Mouse (Mus musculus): ENCODE results near the gene Fam185a.

Gene Fam185a

DNA sequence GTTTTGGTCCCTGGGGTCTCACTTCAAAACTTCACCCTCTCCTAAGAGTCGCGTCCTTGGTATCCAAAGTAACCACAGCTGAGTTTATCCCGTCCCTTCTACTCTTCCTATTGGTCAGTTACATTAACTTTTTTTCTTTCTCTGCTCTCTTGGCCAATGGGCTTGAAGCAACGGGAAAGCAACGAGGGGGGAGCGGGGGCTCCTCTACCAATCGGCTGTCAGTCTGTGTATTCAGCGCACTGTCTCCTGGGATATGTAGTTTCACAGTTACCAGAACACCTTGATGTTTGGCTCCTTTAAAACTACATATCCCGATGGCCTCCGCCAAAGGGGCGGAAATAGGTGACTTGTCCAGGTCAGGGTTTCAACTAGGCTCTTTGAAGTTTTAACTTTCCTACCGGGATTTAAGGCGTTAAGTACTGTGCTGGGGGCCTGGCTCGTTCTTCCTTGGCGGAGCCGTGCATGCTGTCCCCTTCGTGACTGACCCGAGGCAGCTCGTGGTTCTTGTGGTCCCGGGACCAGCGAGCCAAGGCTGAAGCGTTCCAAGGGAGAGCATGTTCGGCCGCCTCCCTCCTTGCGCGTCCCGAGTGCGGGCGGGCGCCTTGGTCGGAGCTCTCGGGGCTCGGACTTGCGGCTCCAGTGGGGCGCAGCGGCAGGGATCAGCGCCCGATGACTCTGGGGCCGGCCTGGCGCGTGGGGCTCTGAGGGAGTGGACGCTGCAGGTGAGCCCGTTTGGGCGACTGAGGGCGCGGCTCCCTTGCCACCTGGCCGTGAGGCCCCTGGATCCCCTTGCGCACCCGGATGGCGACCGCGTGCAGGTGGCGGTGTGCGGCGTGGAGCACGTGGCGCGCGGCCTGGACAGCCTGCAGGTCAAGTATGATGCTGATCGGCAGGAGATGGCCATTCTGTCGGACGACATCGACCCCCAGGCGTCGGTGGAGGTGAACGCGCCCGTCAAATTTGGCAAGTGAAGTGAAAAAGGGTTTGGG lies at the start of gene Fam185a, which contains the start of gene Ccdc146:
Fam185a (plus strand) TSS at position 345 of the 989 bp plus-strand sequence.
Ccdc146 (minus strand) TSS at position 64 of the 989 bp plus-strand sequence.
- peak; percentile 99 for ATAC-seq (ENCODE audit: insufficient number of reproducible peaks, low FRiP score, low TSS enrichment)

DNA sequence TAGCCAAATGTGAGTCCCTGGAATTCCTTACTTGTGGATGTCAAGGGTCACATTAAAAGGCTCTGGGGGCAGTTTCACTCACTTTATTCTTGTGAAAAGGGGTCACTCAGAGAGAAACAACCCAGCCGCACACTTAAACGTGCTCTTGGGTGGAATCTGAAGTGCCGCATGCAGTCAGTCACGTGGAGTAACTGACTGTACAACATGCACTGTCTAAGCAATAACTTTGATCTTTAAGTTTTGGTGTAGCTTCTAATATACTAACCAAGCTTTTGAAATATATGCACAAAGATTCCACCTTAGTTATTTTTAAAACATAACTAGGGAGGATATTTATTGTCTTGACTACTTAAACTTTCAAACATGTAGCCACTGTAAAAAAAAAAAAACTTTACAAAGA lies 47.8 kb upstream of the Fam185a start:
- no peak for ATAC-seq (ENCODE audit: insufficient number of reproducible peaks, low FRiP score, low TSS enrichment)

DNA sequence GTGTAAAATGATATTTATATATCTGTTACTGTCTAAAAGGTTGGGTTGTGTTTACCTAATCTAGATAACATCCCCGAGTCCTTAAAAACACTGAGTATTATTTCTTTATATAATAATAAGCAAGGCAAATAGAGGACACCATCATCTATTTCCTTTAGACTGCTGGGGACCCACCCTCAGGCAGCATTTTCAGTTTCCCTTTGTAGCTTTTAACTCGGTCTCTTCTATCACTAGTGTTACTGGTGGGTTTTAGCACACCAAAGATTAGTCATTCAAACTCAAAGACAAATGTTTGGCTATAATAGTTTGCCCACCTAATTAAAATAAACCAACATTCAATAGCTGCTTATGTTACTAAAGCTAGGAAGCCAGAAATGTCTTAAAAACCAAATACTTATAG lies 46.4 kb upstream of the Fam185a start:
- ATAC-seq (ENCODE audit: insufficient number of reproducible peaks, low FRiP score, low TSS enrichment), result no peak

DNA sequence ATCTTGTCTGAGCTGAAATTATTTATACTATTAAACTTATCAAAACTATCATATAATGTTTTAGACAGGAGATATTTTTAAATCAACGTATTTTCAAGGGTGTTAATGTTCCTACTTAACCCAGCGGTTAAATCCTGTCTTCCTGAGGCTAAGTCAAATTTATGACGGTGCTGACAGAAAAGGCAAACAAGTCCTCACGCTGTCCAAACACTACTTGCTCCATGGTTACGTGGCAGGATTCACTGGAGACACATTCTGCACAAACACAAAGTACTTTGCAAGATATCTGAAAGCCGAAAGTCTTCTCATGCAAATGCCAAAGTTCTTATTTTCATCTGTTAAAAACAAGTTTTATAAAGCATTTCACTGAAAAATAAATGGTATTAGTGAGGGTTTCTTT lies 42.8 kb upstream of the Fam185a start:
- no peak for ATAC-seq (ENCODE audit: insufficient number of reproducible peaks, low FRiP score, low TSS enrichment)

DNA sequence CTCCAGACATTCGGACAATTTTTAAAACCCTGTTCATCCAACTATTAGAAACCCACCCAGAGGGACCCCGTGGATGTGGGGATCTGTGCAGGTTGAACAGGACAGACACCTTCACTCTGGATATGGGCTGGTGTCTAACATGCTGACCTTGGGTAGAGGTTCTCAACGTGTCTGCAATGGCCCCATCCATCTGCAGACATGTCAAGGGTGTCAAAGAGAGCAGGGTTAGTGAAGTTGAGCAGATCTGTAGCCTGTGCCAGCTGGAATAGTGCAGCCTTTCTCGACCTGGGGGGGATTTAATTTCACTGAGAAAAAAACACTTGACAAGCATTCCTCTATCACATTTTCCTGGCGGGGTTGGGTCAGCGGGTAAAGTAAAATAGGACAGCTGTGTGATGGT lies 42.1 kb upstream of the Fam185a start:
- no peak for ATAC-seq (ENCODE audit: insufficient number of reproducible peaks, low FRiP score, low TSS enrichment)

DNA sequence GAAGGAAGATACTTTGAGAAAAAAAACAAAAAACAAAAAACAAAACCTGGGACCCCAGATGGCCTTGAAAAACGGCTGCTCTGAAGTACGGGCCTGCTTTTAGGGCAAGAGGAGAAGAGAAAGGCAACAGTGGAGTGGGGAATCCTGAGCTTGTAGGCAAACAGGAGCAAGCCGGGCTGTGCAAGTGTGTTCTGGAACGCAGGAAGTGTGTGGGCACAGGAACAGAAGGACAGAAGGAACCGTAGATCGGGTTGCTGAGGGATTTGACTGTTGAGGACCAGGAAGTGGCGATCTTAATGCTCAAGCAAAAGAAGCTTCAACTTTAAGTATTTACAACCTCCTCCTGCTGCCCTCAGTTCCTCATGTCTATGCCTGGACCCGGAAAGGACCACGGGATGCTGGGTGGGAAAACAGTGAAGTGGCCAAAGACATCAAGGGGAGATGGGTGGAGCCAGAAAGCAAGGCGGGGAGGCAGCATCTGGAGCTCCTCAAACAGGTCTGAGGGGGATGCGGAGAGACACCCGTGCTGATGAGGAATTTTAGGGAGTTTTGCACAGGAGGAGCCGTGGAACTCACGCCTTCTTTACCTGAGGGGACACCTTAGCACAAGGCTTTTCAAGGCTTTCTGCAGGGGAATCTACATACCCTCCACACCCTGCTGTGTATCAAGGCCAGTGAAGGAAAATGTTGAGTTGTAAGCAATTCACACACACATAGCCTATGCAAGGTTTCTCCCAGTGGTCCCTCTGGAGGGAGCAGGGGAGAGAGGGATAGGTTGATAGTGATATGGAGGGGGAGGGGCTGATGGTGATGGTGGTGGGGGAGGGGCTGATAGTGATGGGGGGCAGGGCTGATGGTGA lies 41.1 kb upstream of the Fam185a start:
- no peak for ATAC-seq (ENCODE audit: insufficient number of reproducible peaks, low FRiP score, low TSS enrichment)

DNA sequence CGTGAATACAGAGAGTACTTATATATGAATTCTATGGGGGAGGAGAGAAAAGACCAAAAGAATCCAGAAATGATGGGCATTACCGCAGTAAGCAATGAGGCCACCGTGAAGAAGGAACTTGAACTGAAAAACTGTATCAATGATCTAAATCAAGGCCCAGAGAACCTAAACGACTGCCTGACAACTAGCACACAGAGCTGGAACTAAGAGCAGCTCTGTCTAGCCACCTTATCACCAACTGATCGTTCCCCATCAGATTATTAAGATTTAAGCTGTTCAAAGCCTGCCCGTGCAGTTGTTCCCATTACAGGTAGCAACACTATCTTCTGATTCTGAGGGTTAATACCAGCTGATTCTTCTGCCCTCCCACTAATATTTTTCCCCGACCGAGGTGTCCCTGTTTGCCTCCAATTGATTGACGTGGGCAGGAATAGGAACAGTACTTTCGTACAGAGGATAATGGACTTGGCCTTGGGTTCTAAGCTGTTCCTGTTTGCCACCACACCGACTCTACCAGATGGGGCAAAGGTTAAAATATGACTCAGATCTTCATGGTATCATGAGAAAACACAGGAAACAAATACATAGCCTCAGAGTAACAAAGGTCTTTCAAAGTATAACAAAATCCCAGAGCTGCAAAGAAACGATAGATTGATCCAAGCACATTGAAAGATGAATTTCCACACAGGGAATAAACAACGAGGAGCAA lies 40.4 kb upstream of the Fam185a start:
- no peak for ATAC-seq (ENCODE audit: insufficient number of reproducible peaks, low FRiP score, low TSS enrichment)

DNA sequence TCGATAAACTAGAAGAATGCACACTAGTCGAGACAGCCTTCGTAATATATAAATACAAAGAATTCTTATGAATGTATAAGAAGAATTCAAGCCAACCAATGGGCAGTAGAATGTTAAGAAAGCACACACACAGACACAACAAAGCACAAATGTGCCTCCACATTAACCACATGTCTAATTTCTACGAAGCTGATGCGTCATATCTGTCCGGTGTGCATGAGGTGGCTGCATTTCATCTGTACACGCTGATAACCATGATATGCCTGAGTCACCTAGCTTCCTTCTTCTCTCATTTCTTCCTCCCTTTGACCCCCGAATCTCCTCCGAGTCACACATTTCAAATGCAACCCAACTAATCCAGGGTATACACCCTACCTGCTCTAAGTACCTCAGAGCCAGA lies 39.8 kb upstream of the Fam185a start:
- no peak for ATAC-seq (ENCODE audit: insufficient number of reproducible peaks, low FRiP score, low TSS enrichment)

DNA sequence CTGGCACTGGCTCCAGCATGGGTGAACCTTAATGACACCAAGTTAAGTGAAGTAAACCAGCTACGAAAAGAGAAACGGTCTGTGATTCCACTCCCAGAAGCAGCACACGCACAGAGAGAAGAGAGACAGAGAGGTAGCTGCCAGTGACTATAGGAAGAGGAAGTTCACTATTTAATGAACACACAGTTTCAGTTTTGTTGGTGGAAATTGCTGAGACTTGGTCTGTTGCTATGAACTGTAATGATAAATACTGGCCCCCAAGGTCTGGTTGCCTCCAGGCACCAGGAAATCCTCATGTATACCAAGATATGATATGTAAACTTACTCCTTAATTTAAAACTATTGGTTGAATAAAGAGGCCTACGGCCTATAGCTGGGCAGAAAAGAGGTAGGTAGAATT lies 38.3 kb upstream of the Fam185a start:
- no peak for ATAC-seq (ENCODE audit: insufficient number of reproducible peaks, low FRiP score, low TSS enrichment)

DNA sequence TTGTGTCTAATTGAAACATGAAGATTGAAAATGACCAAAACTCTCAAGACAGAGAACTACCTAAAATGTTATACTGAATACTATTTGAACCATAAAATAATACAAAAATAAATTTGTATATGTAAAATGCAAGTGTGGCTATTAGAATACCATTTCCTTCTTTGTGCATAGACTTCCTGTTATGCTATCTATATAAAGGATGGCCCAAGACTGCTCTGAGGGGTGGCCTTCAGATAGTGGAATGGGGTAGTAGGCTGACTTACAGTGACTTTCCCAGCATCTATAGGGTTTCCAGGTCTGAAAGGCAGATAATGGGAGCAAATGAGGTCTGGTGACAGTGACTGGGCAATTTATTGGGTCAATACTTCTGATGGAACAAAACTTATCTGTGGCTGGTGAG lies 37.4 kb upstream of the Fam185a start:
- no peak for ATAC-seq (ENCODE audit: insufficient number of reproducible peaks, low FRiP score, low TSS enrichment)

DNA sequence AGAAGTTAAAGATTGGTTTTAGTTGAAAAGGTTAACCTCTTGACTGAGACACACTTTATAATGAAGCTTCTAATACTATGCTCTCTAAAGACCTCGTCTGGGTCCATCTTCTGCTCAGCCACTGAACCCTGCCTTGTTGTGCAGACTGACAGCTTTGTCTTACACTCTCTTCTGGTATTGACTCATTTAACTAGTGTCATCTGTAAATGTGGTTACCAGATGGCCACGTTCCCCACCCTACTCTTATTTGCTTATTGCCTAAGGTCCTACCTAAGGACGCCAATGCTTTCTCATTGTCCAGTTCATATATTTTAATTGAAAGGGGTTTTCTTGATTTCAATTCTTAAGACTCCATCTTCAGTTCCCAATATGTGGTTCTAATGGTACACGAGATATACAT lies 35.9 kb upstream of the Fam185a start:
- no peak for ATAC-seq (ENCODE audit: insufficient number of reproducible peaks, low FRiP score, low TSS enrichment)

DNA sequence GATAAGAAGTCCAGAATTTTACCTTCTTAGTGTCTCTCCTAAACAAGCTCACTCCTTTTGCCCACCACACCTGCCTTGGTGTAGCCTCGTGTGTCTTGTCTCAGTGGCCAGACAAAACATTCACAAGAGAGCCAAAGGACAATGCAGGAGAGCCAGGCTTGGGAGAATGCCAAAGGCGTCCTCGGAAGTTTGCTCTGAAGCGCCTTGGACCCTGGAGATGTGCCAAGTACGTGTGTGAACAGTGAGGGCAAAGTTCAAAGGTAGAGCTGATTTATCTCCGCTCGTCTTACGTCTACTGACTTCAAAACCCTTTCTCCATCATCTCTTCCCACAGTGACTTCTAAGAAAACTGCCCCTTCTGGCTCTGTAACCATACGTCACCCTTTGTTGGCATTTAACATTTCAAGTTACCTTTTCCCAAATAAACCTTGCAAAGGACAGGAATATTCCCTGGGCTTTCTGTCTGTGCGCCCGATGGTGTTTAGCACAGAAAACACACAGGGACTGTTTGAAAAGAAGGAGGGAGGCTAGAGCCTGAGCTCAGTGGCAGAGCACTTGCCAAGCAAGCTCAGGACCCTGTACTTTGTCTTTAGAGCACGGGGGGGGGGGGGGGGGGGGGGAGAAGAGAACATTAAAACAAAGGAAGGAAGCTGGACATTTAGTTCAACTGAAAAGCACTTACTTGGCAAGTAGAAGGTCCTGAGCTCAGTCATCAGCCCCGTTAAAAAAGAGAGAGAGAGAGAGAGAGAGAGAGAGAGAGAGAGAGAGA lies 33.0 kb upstream of the Fam185a start:
- ATAC-seq (ENCODE audit: insufficient number of reproducible peaks, low FRiP score, low TSS enrichment), result no peak

DNA sequence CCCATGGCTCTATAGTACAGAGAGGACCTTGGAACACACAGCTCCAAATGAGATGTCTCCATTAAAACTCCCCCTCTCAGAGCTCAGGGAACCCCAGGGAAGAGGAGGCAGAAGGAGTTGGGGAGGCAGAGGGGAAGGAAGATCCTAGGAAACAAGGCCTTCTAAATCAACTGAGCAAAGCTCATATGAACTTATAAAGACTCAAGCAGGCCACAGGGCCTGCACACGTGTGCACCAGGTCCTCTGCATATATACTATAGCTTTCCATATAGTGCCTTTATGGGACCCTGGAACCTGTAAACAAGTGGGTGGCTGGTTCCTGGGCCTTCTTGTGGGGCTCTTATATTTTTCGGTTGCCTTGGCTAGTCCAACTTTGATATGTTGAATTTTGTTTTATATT lies 30.2 kb upstream of the Fam185a start:
- no peak for ATAC-seq (ENCODE audit: insufficient number of reproducible peaks, low FRiP score, low TSS enrichment)

DNA sequence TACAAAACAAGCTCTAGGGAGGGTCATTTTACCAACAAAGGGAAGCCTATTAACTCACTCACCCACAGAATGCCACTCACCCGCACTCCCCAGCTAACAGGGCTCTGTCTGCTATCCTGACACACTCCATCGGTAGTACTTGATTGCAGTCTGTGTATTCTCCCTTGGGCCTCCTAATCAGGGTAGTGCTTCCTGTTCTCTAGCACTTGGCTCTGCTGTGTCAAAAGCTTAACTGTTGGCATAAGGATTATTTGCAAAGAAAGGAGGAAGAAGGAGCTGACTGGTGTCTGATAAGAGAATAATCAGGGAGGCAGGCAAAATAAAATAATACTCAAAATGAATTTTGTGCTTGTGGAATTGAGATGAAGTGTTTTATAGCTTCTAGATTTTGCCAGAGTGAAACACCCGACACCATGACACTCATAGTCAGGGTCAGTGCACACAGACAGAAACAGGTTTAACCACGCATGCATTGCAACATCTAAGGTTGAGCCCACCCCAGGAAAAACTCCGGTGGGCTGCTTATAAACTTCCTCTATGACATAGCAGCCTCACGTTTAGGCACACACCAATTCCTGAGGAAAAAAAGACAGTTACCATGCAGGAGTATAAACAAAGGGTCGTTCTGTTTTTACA lies 29.4 kb upstream of the Fam185a start:
- no peak for ATAC-seq (ENCODE audit: insufficient number of reproducible peaks, low FRiP score, low TSS enrichment)

DNA sequence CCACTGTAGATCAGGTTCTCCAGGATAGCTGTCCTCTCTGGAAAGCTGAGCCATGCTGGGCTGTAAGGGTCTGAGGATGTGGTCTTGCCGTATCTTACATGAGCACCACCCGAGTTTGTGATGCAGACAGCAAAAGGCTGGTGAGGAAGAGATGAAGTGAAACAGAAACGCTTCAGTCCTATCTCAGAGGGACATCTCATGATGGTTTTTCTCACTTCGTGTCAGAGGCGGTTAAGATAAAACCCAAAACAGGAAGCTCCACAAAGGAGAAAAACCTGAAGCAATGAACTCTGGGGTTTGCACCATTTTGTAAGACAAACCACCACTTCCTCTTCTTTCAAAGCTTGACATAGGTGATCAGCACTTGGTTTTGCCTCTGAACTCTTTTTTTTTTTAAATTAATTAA lies 13.5 kb upstream of the Fam185a start:
- ATAC-seq (ENCODE audit: insufficient number of reproducible peaks, low FRiP score, low TSS enrichment), result no peak

DNA sequence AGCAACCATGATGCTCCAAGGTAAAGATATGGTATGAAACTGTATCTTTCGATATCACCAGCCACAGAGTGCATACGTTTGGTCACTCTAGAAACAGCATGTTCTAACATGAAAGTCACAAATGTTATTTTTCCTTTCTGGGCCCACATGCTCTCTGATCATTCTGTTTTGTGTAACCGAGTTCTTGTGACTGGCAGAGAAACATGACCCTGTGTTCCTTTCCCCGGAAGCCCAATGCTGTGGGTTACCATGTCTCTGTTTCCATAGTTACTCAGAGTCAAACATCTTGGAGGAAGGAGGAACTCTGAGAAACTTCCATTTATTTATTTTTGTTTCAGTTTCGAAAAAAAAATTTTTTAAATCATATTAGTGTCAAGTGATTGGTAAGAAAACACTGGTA lies 12.7 kb upstream of the Fam185a start:
- ATAC-seq (ENCODE audit: insufficient number of reproducible peaks, low FRiP score, low TSS enrichment), result no peak

DNA sequence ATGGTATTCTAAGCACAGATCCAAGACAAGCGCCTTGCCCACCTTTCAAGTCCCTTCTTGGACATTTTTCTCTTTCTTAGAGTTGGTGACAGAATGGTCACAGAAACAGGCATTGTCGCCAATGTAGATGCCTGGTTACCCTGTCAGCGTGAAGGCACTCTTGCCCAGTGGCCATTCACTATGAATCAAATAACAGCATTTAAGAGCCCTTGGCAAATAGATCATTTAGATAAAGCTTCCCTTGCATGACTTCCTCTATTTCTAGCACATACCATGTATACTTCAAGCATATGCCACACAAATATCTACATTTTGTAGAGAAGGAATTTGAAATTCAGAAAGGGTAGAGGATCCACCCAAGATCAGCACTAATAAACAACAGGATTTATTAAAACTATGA lies 11.4 kb upstream of the Fam185a start:
- ATAC-seq (ENCODE audit: insufficient number of reproducible peaks, low FRiP score, low TSS enrichment), result no peak

DNA sequence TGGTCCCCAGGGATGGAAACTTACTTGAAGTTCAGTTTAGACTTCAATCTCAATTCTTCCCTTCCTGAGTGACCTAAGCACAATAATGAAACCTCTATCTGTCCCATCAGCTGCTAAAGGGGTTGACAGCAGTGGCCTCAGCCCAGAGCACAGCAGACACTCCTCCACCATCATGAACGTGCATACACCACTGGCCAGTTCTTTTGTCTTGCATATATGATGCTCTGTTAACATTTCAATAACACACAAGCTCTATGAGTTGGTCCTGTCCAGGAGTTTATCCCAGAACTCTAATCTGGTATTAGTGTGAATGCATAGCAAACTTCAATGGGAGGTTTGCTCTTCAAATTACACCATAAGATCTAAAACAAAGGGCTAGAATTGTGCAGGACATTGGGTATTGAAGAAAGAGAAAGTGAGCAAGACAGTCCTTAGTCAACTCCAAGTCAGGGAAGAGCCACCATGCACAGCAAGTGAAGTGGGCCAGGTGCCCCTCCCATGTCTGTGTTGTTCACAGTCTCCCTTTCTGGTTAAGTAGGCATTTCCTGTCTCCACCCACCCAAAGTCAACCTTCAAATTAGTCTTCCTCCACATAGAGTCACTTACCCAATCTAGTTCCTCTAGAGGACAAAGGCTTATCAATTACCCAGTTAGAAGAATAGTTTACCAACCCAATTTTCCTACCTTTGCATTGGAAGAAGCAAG lies 10.5 kb upstream of the Fam185a start:
- no peak for ATAC-seq (ENCODE audit: insufficient number of reproducible peaks, low FRiP score, low TSS enrichment)

DNA sequence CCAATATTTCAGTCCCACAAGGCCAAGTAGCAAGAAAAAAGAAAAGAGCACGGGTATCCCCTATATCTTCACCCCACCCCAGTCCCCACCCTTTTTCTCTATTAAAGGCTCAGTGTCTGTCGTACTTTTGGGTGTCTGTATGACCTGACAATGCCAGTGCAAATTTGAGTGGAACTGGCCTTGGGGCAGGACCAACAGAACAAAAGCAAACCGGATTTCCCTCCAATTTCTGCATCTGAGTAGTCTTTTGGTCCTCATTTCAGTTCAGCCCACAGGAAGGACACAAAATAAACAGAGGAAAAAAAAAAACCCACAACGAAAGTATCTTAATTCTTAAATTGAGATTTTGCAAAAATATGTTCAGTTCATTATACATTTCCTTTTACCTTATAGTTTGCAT lies 6.1 kb upstream of the Fam185a start:
- no peak for ATAC-seq (ENCODE audit: insufficient number of reproducible peaks, low FRiP score, low TSS enrichment)

All from cerebellum, adult (tissue).